Mouse (Mus musculus) intestine, embryonic 14.5 days (tissue): Measurements from ENCODE around the gene Tmem170b. TPM values are rescaled to one million over a fixed set of nuclear protein-coding genes. Genes with fewer than 3 reads are reported as not detected.

Experiments
- ATAC-seq: fragments of 200-750 bp; cut with Nextera tagmentation; replicated peaks from 2 replicates; pipeline ENCODE4 v1.8.0; 2017; ENCODE audit warnings: low read depth, moderate number of reproducible peaks, moderate TSS enrichment, moderate library complexity; ENCODE audit not compliant: low FRiP score, low TSS enrichment
- DNase-seq: peaks from one replicate; pipeline ENCODE4 v3.0.0-alpha.2; 2018; ENCODE audit warnings: low spot score
- H3K27ac ChIP-seq: fragments of 300-500 bp; sonication (generic); 2 replicates; pipeline ENCODE4 v1.5.1; 2014; ENCODE audit warnings: low read depth, mild to moderate bottlenecking, control low read depth
- H3K27me3 ChIP-seq: fragments of 300-500 bp; sonication (generic); replicated peaks from 2 replicates; pipeline ENCODE4 v1.6.1; 2014; ENCODE audit warnings: low read length, control low read depth; ENCODE audit not compliant: control insufficient read depth, insufficient read depth
- H3K36me3 ChIP-seq: fragments of 300-500 bp; sonication (generic); 2 replicates; pipeline ENCODE4 v1.6.1; 2014; ENCODE audit warnings: low read length, control low read depth; ENCODE audit not compliant: control insufficient read depth, insufficient read depth
- H3K4me1 ChIP-seq: fragments of 300-500 bp; sonication (generic); replicated peaks from 2 replicates; pipeline ENCODE4 v1.6.1; 2014; ENCODE audit warnings: low read length, control low read depth, mixed read lengths; ENCODE audit not compliant: control insufficient read depth, insufficient read depth
- H3K4me2 ChIP-seq: fragments of 300-500 bp; sonication (generic); 2 replicates; pipeline ENCODE4 v1.6.1; 2014; ENCODE audit warnings: low read length
- H3K4me3 ChIP-seq: fragments of 300-500 bp; sonication (generic); 2 replicates; pipeline ENCODE4 v1.5.1; 2014; ENCODE audit warnings: low read depth, low read length, control low read depth, mixed read lengths
- H3K9ac ChIP-seq: fragments of 300-500 bp; sonication (generic); 2 replicates; pipeline ENCODE4 v1.6.1; 2014; ENCODE audit warnings: mild to moderate bottlenecking, low read length
- H3K9me3 ChIP-seq: fragments of 300-500 bp; sonication (generic); 2 replicates; pipeline ENCODE4 v1.6.1; 2016; ENCODE audit warnings: low read length, control low read depth; ENCODE audit not compliant: control insufficient read depth
- WGBS: fragments of 180-500 bp; shearing (Covaris S2); extraction: QIAGEN DNeasy Blood & Tissue Kit; methylation state at CpG from one replicate; pipeline ENCODE4 v1.1.7; 2014; 5-methylcytosine and 5-hydroxymethylcytosine counted together
- polyA plus RNA-seq: library from polyadenylated mRNA; unstranded; fragments of >200 nt; fragmentation: Nextera tagmentation; extraction: Ambion mirVana; gene quantifications from 2 replicates; pipeline ENCODE4 v1.2.1, GENCODE M21; 2014

Tmem170b gene
- polyA plus RNA-seq, 1 experiment from 2014 or later: 14.9 TPM

GRCm38 (mm10) chr13:41675498-41675897 is 69.8 kb downstream of the Tmem170b start:
- Histone ChIP-seq H3K9ac (no peak overlapping the region), H3K4me2 (no peak overlapping the region), H3K4me1 (peaks cover 8% of the 10 kb centered on the region), H3K36me3 (no peaks in the 10 kb centered on the region), H3K4me3 (no peak overlapping the region), H3K27me3 (no peaks in the 10 kb centered on the region), H3K27ac (no peak overlapping the region), H3K9me3 (no peaks in the 10 kb centered on the region)
- WGBS: 87% methylated on average over 3 of the region's 3 CpGs
- ATAC-seq (no peak), DNase-seq (no peak)

- DNase-seq (no peak), ATAC-seq (no peak)
- no peak overlapping the region for H3K4me3 ChIP-seq
- H3K9me3 ChIP-seq: no peaks in the 10 kb centered on the region
- no peaks in the 10 kb centered on the region for H3K27me3 ChIP-seq
- H3K4me1 ChIP-seq: peaks cover 15% of the 10 kb centered on the region
- H3K36me3 ChIP-seq: no peaks in the 10 kb centered on the region
- 92% methylated on average over 9 of the region's 9 CpGs for WGBS
- H3K27ac ChIP-seq: no peak overlapping the region
- H3K9ac ChIP-seq: no peak overlapping the region
- H3K4me2 ChIP-seq: no peak overlapping the region
Observed at GRCm38 (mm10) chr13:41675966-41676835, 70.5 kb downstream of the Tmem170b start.

GRCm38 (mm10) chr13:41676836-41677186 is 71.1 kb downstream of the Tmem170b start:
- Histone ChIP-seq H3K4me1 (peaks cover 16% of the 10 kb centered on the region), H3K9ac (no peak overlapping the region), H3K36me3 (no peaks in the 10 kb centered on the region), H3K4me3 (no peak overlapping the region), H3K27ac (no peak overlapping the region), H3K9me3 (no peaks in the 10 kb centered on the region), H3K4me2 (no peak overlapping the region), H3K27me3 (no peaks in the 10 kb centered on the region)
- no peak for ATAC-seq
- WGBS: 66% methylated on average over 7 of the region's 7 CpGs
- DNase-seq: no peak

- Histone ChIP-seq H3K27me3 (no peaks in the 10 kb centered on the region), H3K27ac (no peak overlapping the region), H3K9me3 (no peaks in the 10 kb centered on the region), H3K4me3 (no peak overlapping the region), H3K4me2 (no peak overlapping the region), H3K36me3 (no peaks in the 10 kb centered on the region), H3K4me1 (peaks cover 8% of the 10 kb centered on the region; the same call in 1 of the 2 replicates), H3K9ac (no peak overlapping the region)
- no peak for DNase-seq
- 40% methylated on average over 12 of the region's 12 CpGs for WGBS
- ATAC-seq: no peak
Observed at GRCm38 (mm10) chr13:41680854-41681549, 75.3 kb downstream of the Tmem170b start.

- no peak overlapping the region for H3K4me2 ChIP-seq
- ATAC-seq: no peak
- no peak overlapping the region for H3K4me3 ChIP-seq
- H3K36me3 ChIP-seq: no peaks in the 10 kb centered on the region
- 84% methylated on average over 12 of the region's 12 CpGs for WGBS
- no peak overlapping the region for H3K27ac ChIP-seq
- H3K9ac ChIP-seq: no peak overlapping the region
- peaks cover 8% of the 10 kb centered on the region; the same call in 1 of the 2 replicates for H3K4me1 ChIP-seq
- no peaks in the 10 kb centered on the region for H3K9me3 ChIP-seq
- no peak for DNase-seq
- no peaks in the 10 kb centered on the region for H3K27me3 ChIP-seq
Observed at GRCm38 (mm10) chr13:41682341-41683119, 76.8 kb downstream of the Tmem170b start.

- no peak overlapping the region for H3K27ac ChIP-seq
- no peaks in the 10 kb centered on the region for H3K36me3 ChIP-seq
- H3K27me3 ChIP-seq: no peaks in the 10 kb centered on the region
- H3K9me3 ChIP-seq: no peaks in the 10 kb centered on the region
- H3K9ac ChIP-seq: no peak overlapping the region
- DNase-seq (no peak), ATAC-seq (no peak)
- 87% methylated on average over 11 of the region's 11 CpGs for WGBS
- H3K4me3 ChIP-seq: no peak overlapping the region
- H3K4me2 ChIP-seq: no peak overlapping the region
- peaks cover 8% of the 10 kb centered on the region; the same call in 1 of the 2 replicates for H3K4me1 ChIP-seq
Observed at GRCm38 (mm10) chr13:41683356-41684012, 77.8 kb downstream of the Tmem170b start.

GRCm38 (mm10) chr13:41685499-41685898 is 79.8 kb downstream of the Tmem170b start:
- no peak overlapping the region for H3K4me3 ChIP-seq
- H3K9me3 ChIP-seq: no peaks in the 10 kb centered on the region
- H3K4me2 ChIP-seq: no peak overlapping the region
- WGBS: 62% methylated on average over 11 of the region's 11 CpGs
- no peaks in the 10 kb centered on the region for H3K36me3 ChIP-seq
- DNase-seq: no peak
- peaks cover 8% of the 10 kb centered on the region; the same call in 1 of the 2 replicates for H3K4me1 ChIP-seq
- H3K27me3 ChIP-seq: no peaks in the 10 kb centered on the region
- ATAC-seq: no peak
- no peak overlapping the region for H3K9ac ChIP-seq
- H3K27ac ChIP-seq: no peak overlapping the region

GRCm38 (mm10) chr13:41689055-41689454 is 83.3 kb downstream of the Tmem170b start:
- no peak for DNase-seq
- Histone ChIP-seq H3K27me3 (no peaks in the 10 kb centered on the region), H3K4me3 (no peak overlapping the region), H3K36me3 (no peaks in the 10 kb centered on the region), H3K9me3 (no peaks in the 10 kb centered on the region), H3K9ac (no peak overlapping the region), H3K27ac (no peak overlapping the region), H3K4me2 (no peak overlapping the region), H3K4me1 (no peaks in the 10 kb centered on the region; the same call in 1 of the 2 replicates)
- ATAC-seq: no peak
- 62% methylated on average over 6 of the region's 6 CpGs for WGBS
